Mouse (Mus musculus) midbrain, embryonic 13.5 days (tissue): ENCODE measurements at regions not wholly inside any gene's neighbourhood (a gene's known extent, or its start where the extent isn't known, plus 50 kb on each side); places are given as distances from the start of the nearest gene placed in this dataset.

ENCODE experiments used
- ATAC-seq: fragments of 200-750 bp; cut with Nextera tagmentation; 2 replicates; pipeline ENCODE4 v1.8.0; 2017; ENCODE audit warnings: mild to moderate bottlenecking, moderate TSS enrichment, moderate library complexity
- H3K27ac ChIP-seq: fragments of 300-500 bp; sonication (generic); 2 replicates; pipeline ENCODE4 v1.5.1; 2015; ENCODE audit warnings: inconsistent platforms, mild to moderate bottlenecking, moderate library complexity
- H3K27me3 ChIP-seq: fragments of 300-500 bp; sonication (generic); 2 replicates; pipeline ENCODE4 v1.6.1; 2015; ENCODE audit warnings: mild to moderate bottlenecking, inconsistent platforms
- H3K36me3 ChIP-seq: fragments of 300-500 bp; sonication (generic); 2 replicates; pipeline ENCODE4 v1.6.1; 2015; ENCODE audit warnings: mild to moderate bottlenecking, inconsistent platforms
- H3K4me1 ChIP-seq: fragments of 300-500 bp; sonication (generic); replicated peaks from 2 replicates; pipeline ENCODE4 v1.6.1; 2015; ENCODE audit warnings: inconsistent platforms
- H3K4me2 ChIP-seq: fragments of 300-500 bp; sonication (generic); replicated peaks from 2 replicates; pipeline ENCODE4 v1.6.1; 2015; ENCODE audit warnings: moderate library complexity, mild to moderate bottlenecking, inconsistent platforms
- H3K4me3 ChIP-seq: fragments of 300-500 bp; sonication (generic); replicated peaks from 2 replicates; pipeline ENCODE4 v1.5.1; 2015; ENCODE audit warnings: mild to moderate bottlenecking, inconsistent platforms
- H3K9ac ChIP-seq: fragments of 300-500 bp; sonication (generic); replicated peaks from 2 replicates; pipeline ENCODE4 v1.6.1; 2015; ENCODE audit warnings: mild to moderate bottlenecking, inconsistent platforms
- H3K9me3 ChIP-seq: fragments of 300-500 bp; sonication (generic); 2 replicates; pipeline ENCODE4 v1.6.1; 2016; ENCODE audit warnings: mild to moderate bottlenecking, inconsistent platforms
- WGBS: fragments of 180-500 bp; shearing (Covaris S2); methylation state at CpG from one replicate; pipeline ENCODE4 v1.1.7; 2015; 5-methylcytosine and 5-hydroxymethylcytosine counted together

- Histone ChIP-seq H3K27ac (no peak overlapping the region), H3K27me3 (no peaks in the 10 kb centered on the region), H3K36me3 (no peaks in the 10 kb centered on the region), H3K4me2 (no peak overlapping the region), H3K9me3 (no peaks in the 10 kb centered on the region), H3K9ac (no peak overlapping the region), H3K4me1 (no peaks in the 10 kb centered on the region), H3K4me3 (no peak overlapping the region)
- WGBS = 65% methylated on average over 3 of the region's 3 CpGs
- no peak for ATAC-seq
Observed at GRCm38 (mm10) chr4:106146919-106147460, 169.0 kb upstream of the Usp24 start.

GRCm38 (mm10) chr4:106148866-106149265 is 167.1 kb upstream of the Usp24 start:
- Histone ChIP-seq H3K4me3 (no peak overlapping the region), H3K27me3 (no peaks in the 10 kb centered on the region), H3K9me3 (no peaks in the 10 kb centered on the region; the same call in 1 of the 2 replicates), H3K27ac (no peak overlapping the region), H3K4me2 (no peak overlapping the region), H3K4me1 (no peaks in the 10 kb centered on the region), H3K36me3 (no peaks in the 10 kb centered on the region), H3K9ac (no peak overlapping the region)
- no peak for ATAC-seq
- WGBS = 98% methylated on average over 3 of the region's 3 CpGs

GRCm38 (mm10) chr4:106149471-106150048 is 166.5 kb upstream of the Usp24 start:
- H3K27ac ChIP-seq = no peak overlapping the region
- no peak for ATAC-seq
- H3K4me2 ChIP-seq = no peak overlapping the region
- H3K9me3 ChIP-seq = no peaks in the 10 kb centered on the region; the same call in 1 of the 2 replicates
- no peaks in the 10 kb centered on the region for H3K36me3 ChIP-seq
- no peak overlapping the region for H3K9ac ChIP-seq
- H3K4me1 ChIP-seq = no peaks in the 10 kb centered on the region
- WGBS = 88% methylated on average over 7 of the region's 7 CpGs
- H3K4me3 ChIP-seq = no peak overlapping the region
- no peaks in the 10 kb centered on the region for H3K27me3 ChIP-seq

DNA sequence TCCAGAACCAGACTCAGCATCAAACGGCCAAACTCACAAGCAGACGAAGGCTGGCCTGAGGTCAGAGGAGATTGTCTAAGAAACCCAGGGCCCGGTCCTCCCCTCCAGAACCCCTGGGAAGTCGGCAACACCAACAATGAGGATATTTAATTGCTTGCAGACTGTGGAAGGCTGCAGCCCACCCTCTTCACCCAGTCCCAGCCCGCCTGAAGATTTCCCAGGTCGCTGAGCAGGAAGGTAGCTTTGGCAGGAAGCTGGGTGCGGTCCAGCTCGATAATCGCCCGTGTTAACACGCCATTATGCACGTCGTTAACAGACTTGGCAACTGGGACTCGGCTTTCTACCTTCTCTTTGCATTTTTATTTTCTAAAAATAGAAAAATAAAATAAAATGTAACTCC is 165.2 kb upstream of the Usp24 start:
- no peak overlapping the region for H3K27ac ChIP-seq
- no peaks in the 10 kb centered on the region for H3K27me3 ChIP-seq
- no peak overlapping the region for H3K4me3 ChIP-seq
- no peaks in the 10 kb centered on the region for H3K36me3 ChIP-seq
- no peak for ATAC-seq
- H3K4me1 ChIP-seq = no peaks in the 10 kb centered on the region
- no peak overlapping the region for H3K9ac ChIP-seq
- H3K9me3 ChIP-seq = no peaks in the 10 kb centered on the region; the same call in 1 of the 2 replicates
- 79% methylated on average over 14 of the region's 14 CpGs for WGBS
- no peak overlapping the region for H3K4me2 ChIP-seq

GRCm38 (mm10) chr4:106157451-106158179 is 158.4 kb upstream of the Usp24 start:
- Histone ChIP-seq H3K4me3 (no peak overlapping the region), H3K4me2 (no peak overlapping the region), H3K36me3 (no peaks in the 10 kb centered on the region), H3K9ac (no peak overlapping the region), H3K4me1 (no peaks in the 10 kb centered on the region), H3K27ac (no peak overlapping the region), H3K27me3 (no peaks in the 10 kb centered on the region), H3K9me3 (no peaks in the 10 kb centered on the region; the same call in 1 of the 2 replicates)
- ATAC-seq = no peak
- 91% methylated on average over 9 of the region's 9 CpGs for WGBS

DNA sequence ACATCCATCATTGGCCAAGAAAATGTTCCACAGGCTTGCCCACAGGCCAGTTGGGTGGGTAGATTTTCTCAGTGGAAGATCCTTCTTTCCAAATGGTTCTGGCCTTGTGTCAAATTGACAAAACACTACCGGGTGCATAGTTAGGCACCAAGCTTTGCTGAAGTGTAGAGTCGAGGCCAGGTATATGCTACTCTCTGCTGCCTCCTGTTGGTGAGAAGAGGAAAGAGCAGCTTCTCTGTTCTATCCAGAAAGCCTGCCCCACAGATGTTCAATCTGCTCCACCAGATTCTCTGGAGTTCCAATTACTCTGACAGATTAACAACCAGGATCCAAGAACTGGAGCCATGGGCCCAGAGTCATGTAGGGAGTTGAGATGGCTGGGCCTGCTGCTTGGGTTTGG is 154.4 kb upstream of the Usp24 start:
- no peak overlapping the region for H3K9ac ChIP-seq
- ATAC-seq = no peak
- WGBS = 56% methylated on average over 2 of the region's 2 CpGs
- no peak overlapping the region for H3K4me3 ChIP-seq
- H3K27ac ChIP-seq = no peak overlapping the region
- 0 out of 2 replicates have a peak, but pooled peaks cover 4% of the 10 kb centered on the region for H3K9me3 ChIP-seq
- H3K4me2 ChIP-seq = no peak overlapping the region
- no peaks in the 10 kb centered on the region for H3K4me1 ChIP-seq
- H3K36me3 ChIP-seq = no peaks in the 10 kb centered on the region
- no peaks in the 10 kb centered on the region for H3K27me3 ChIP-seq

GRCm38 (mm10) chr4:106162551-106162950 is 153.5 kb upstream of the Usp24 start:
- H3K36me3 ChIP-seq = no peaks in the 10 kb centered on the region
- no peaks in the 10 kb centered on the region for H3K4me1 ChIP-seq
- no peak overlapping the region for H3K9ac ChIP-seq
- no peak overlapping the region for H3K4me2 ChIP-seq
- H3K9me3 ChIP-seq = 0 out of 2 replicates have a peak, but pooled peaks cover 5% of the 10 kb centered on the region
- no peak for ATAC-seq
- no peaks in the 10 kb centered on the region for H3K27me3 ChIP-seq
- no peak overlapping the region for H3K27ac ChIP-seq
- H3K4me3 ChIP-seq = no peak overlapping the region
- 72% methylated on average over 1 of the region's 1 CpGs for WGBS

DNA sequence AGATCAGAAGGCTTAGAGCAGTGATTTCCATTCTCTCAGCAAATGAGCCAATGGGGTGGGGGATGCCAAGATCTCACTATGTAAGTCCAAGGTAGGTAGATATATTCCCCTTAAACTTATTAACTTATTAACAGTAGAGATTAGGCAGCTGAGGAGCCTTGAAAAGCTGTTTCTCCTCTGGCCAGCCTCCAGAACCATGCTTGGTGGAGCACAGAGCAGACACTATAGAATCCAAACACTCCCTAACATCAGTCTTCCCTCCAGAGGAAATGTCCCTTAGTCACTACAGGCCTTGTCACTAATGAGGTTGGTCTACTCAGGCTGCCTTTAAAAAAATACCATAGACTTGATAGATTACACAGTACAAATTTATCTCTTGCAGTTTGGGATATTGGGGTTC is 152.8 kb upstream of the Usp24 start:
- Histone ChIP-seq H3K9me3 (0 out of 2 replicates have a peak, but pooled peaks cover 5% of the 10 kb centered on the region), H3K4me2 (no peak overlapping the region), H3K4me1 (no peaks in the 10 kb centered on the region), H3K27me3 (no peaks in the 10 kb centered on the region), H3K36me3 (no peaks in the 10 kb centered on the region), H3K27ac (no peak overlapping the region), H3K4me3 (no peak overlapping the region), H3K9ac (no peak overlapping the region)
- no peak for ATAC-seq

GRCm38 (mm10) chr4:106167716-106168115 is 148.3 kb upstream of the Usp24 start:
- H3K9ac ChIP-seq = no peak overlapping the region
- H3K4me3 ChIP-seq = no peak overlapping the region
- H3K4me1 ChIP-seq = no peaks in the 10 kb centered on the region
- no peak overlapping the region for H3K27ac ChIP-seq
- no peak for ATAC-seq
- 84% methylated on average over 4 of the region's 4 CpGs for WGBS
- no peaks in the 10 kb centered on the region for H3K27me3 ChIP-seq
- no peaks in the 10 kb centered on the region for H3K36me3 ChIP-seq
- H3K4me2 ChIP-seq = no peak overlapping the region
- H3K9me3 ChIP-seq = 0 out of 2 replicates have a peak, but pooled peaks cover 5% of the 10 kb centered on the region

DNA sequence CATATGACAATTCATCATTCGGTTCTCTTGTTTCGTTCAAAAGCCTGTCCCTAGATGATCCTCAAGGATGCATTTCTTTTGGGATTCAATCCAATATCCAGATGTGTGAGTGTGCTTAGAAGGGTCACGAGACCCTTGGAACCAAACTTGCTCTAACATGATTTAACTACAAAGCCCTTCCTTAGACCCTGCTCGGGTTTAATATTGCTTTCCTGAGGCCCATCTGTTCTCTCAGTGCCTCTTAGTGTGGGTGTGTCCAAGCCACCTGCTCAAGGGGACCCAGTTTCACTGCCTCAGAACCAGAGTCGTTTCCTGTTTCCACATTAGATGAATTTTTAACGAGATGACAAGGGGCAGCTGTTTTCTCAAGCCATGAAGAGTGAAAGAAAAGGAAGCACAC is 147.3 kb upstream of the Usp24 start:
- Histone ChIP-seq H3K27me3 (no peaks in the 10 kb centered on the region), H3K36me3 (no peaks in the 10 kb centered on the region), H3K4me1 (no peaks in the 10 kb centered on the region), H3K9ac (no peak overlapping the region), H3K27ac (no peak overlapping the region), H3K4me3 (no peak overlapping the region), H3K9me3 (0 out of 2 replicates have a peak, but pooled peaks cover 5% of the 10 kb centered on the region), H3K4me2 (no peak overlapping the region)
- ATAC-seq = no peak
- 85% methylated on average over 6 of the region's 6 CpGs for WGBS

- Histone ChIP-seq H3K4me1 (no peaks in the 10 kb centered on the region), H3K4me3 (no peak overlapping the region), H3K27ac (no peak overlapping the region), H3K4me2 (no peak overlapping the region), H3K9me3 (0 out of 2 replicates have a peak, but pooled peaks cover 5% of the 10 kb centered on the region), H3K27me3 (no peaks in the 10 kb centered on the region), H3K36me3 (no peaks in the 10 kb centered on the region), H3K9ac (no peak overlapping the region)
- no peak for ATAC-seq
- 97% methylated on average over 4 of the region's 4 CpGs for WGBS
Observed at GRCm38 (mm10) chr4:106169466-106169865, 146.5 kb upstream of the Usp24 start.

DNA sequence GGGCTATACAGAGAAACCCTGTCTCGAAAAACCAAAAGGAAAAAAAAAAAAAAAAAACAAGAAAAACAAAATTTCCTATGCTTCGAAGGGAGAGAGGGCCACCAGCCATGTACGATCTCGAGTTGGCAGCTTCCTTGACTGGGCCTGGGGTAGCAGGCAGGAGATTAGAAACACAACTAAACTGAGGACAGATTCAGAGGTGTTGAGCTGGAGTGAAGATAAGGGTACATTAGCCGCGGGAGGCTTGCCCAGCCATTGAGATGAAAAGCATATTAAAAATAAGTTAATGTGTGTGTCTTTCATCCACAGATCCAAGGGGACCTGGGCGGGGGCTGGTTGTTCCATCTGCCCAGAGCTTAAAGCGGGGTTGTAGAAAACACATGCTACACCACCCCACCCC is 145.3 kb upstream of the Usp24 start:
- no peak overlapping the region for H3K27ac ChIP-seq
- ATAC-seq = no peak
- H3K9me3 ChIP-seq = 0 out of 2 replicates have a peak, but pooled peaks cover 5% of the 10 kb centered on the region
- no peaks in the 10 kb centered on the region for H3K27me3 ChIP-seq
- H3K36me3 ChIP-seq = no peaks in the 10 kb centered on the region
- 86% methylated on average over 8 of the region's 8 CpGs for WGBS
- H3K4me2 ChIP-seq = no peak overlapping the region
- no peak overlapping the region for H3K4me3 ChIP-seq
- H3K9ac ChIP-seq = no peak overlapping the region
- H3K4me1 ChIP-seq = no peaks in the 10 kb centered on the region
